Mouse (Mus musculus) liver (tissue): Measurements from ENCODE around the gene Ndufaf7.

Source experiments
- DNase-seq: peaks from one replicate; pipeline ENCODE4 v3.0.0-alpha.2; 2020; ENCODE audit warnings: mixed read lengths

The Ndufaf7 gene

GRCm38 (mm10) chr17:78936466-78937228 is at the start of gene Ndufaf7, which contains the start of gene Cebpz:
Gene Ndufaf7 (plus strand): TSS chr17:78937136.
Gene Cebpz (minus strand): TSS chr17:78937066.
- DNase-seq, result peak; percentile 97

GRCm38 (mm10) chr17:78888554-78888953 is 48.4 kb upstream of the Ndufaf7 start:
- DNase-seq, result no peak

GRCm38 (mm10) chr17:78889184-78889583 is 47.8 kb upstream of the Ndufaf7 start:
- no peak for DNase-seq

- DNase-seq, result no peak
These were observed 45.9 kb upstream of the Ndufaf7 start for GRCm38 (mm10) chr17:78891020-78891419.

- no peak for DNase-seq
These were observed 41.9 kb upstream of the Ndufaf7 start for GRCm38 (mm10) chr17:78894991-78895390.

- DNase-seq, result peak; percentile 57
These were observed 41.5 kb upstream of the Ndufaf7 start for GRCm38 (mm10) chr17:78895394-78895793.

GRCm38 (mm10) chr17:78903158-78903557 is 33.8 kb upstream of the Ndufaf7 start:
- no peak for DNase-seq

GRCm38 (mm10) chr17:78906892-78907291 is 30.0 kb upstream of the Ndufaf7 start, which contains the start of gene Sult6b1:
Gene Sult6b1 (minus strand): TSS chr17:78906992.
- no peak for DNase-seq

GRCm38 (mm10) chr17:78909374-78909773 is 27.6 kb upstream of the Ndufaf7 start:
- no peak for DNase-seq

GRCm38 (mm10) chr17:78912861-78913281 is 24.1 kb upstream of the Ndufaf7 start:
- peak; percentile 60 for DNase-seq

- no peak for DNase-seq
These were observed 23.0 kb upstream of the Ndufaf7 start for GRCm38 (mm10) chr17:78913921-78914320.

- no peak for DNase-seq
These were observed 21.2 kb upstream of the Ndufaf7 start for GRCm38 (mm10) chr17:78915772-78916171.

GRCm38 (mm10) chr17:78916369-78916813 is 20.5 kb upstream of the Ndufaf7 start, which contains the start of gene Cebpzos:
Gene Cebpzos (plus strand): TSS chr17:78916500.
- peak; percentile 95 for DNase-seq

- DNase-seq, result no peak
These were observed 20.0 kb upstream of the Ndufaf7 start for GRCm38 (mm10) chr17:78916899-78917298.

GRCm38 (mm10) chr17:78917696-78918095 is 19.2 kb upstream of the Ndufaf7 start:
- DNase-seq, result no peak

GRCm38 (mm10) chr17:78935857-78936256 is 1.1 kb upstream of the Ndufaf7 start:
- no peak for DNase-seq

GRCm38 (mm10) chr17:78937229-78937853 is 405 bp downstream of the Ndufaf7 start:
- DNase-seq, result no peak

- DNase-seq, result no peak
These were observed 2.0 kb downstream of the Ndufaf7 start for GRCm38 (mm10) chr17:78938927-78939326.

- no peak for DNase-seq
These were observed 5.6 kb downstream of the Ndufaf7 start for GRCm38 (mm10) chr17:78942579-78942978.

GRCm38 (mm10) chr17:78951225-78951624 is 14.3 kb downstream of the Ndufaf7 start:
- no peak for DNase-seq

- no peak for DNase-seq
These were observed 15.1 kb downstream of the Ndufaf7 start for GRCm38 (mm10) chr17:78952070-78952469.

GRCm38 (mm10) chr17:78953240-78953639 is 16.3 kb downstream of the Ndufaf7 start:
- no peak for DNase-seq

GRCm38 (mm10) chr17:78959473-78959872 is 22.5 kb downstream of the Ndufaf7 start:
- no peak for DNase-seq

GRCm38 (mm10) chr17:78964387-78964786 is 27.5 kb downstream of the Ndufaf7 start:
- no peak for DNase-seq
